Mouse (Mus musculus): ENCODE data around the gene Trpc4ap. TPM values are rescaled to one million over a fixed set of nuclear protein-coding genes. Genes with fewer than 3 reads are reported as not detected.
"Not testable (repeated sequence)": the region's sequence is repeated elsewhere in the genome, so short reads cannot be mapped to it uniquely, and the experiment has no call there.

Trpc4ap gene
- 40.1 and 50.0 TPM in 2 replicates for total RNA-seq (2012; rRNA removed)

GRCm38 (mm10) chr2:155691723-155692493, at the start of gene Trpc4ap:
Gene Trpc4ap, minus strand, starts transcription at chr2:155692384.
- no peak within 1 kb of the TSS for H3K27ac ChIP-seq (ENCODE audit: insufficient read depth, low read depth, low read length, poor library complexity, severe bottlenecking)
- in situ Hi-C loops (cut with MboI; ENCODE audit: low sequenced_read_pairs in 2 of 2, unreplicated experiment in 2 of 2) = no loop called here
- no peak for TF ChIP-seq MAFK (IDR thresholded peaks at IDR 0.05; ENCODE audit: insufficient read depth, low read depth, low read length)
- TF ChIP-seq ZNF384 (IDR thresholded peaks at IDR 0.05; ENCODE audit: low read depth, low read length) = no peak
- no peak for TF ChIP-seq ZC3H11A (IDR thresholded peaks at IDR 0.05; ENCODE audit: borderline replicate concordance, low read depth, low read length)
- TF ChIP-seq HCFC1 (IDR thresholded peaks at IDR 0.05; ENCODE audit: borderline replicate concordance, insufficient read depth, low read length) = peak; percentile 96
- TF ChIP-seq CHD2 (IDR thresholded peaks at IDR 0.05; ENCODE audit: low read depth, low read length) = no peak

GRCm38 (mm10) chr2:155737803-155738202, 45.6 kb upstream of the Trpc4ap start:
- no peak for TF ChIP-seq MAFK (IDR thresholded peaks at IDR 0.05; ENCODE audit: insufficient read depth, low read depth, low read length)
- TF ChIP-seq CHD2 (IDR thresholded peaks at IDR 0.05; ENCODE audit: low read depth, low read length) = no peak
- no peak for TF ChIP-seq HCFC1 (IDR thresholded peaks at IDR 0.05; ENCODE audit: borderline replicate concordance, insufficient read depth, low read length)
- TF ChIP-seq ZC3H11A (IDR thresholded peaks at IDR 0.05; ENCODE audit: borderline replicate concordance, low read depth, low read length) = no peak
- TF ChIP-seq ZNF384 (IDR thresholded peaks at IDR 0.05; ENCODE audit: low read depth, low read length) = no peak
- 0 out of 2 replicates have a peak overlapping the region, but pooled peaks have one; percentile 17 for H3K27ac ChIP-seq (ENCODE audit: insufficient read depth, low read depth, low read length, poor library complexity, severe bottlenecking)
- H3K4me3 ChIP-seq (ENCODE audit: insufficient read depth in 1 of 2, low read depth in 1 of 2, low read length in 2 of 2, poor library complexity in 1 of 2, severe bottlenecking in 1 of 2) = no peak overlapping the region
- H3K36me3 ChIP-seq (ENCODE audit: control insufficient read depth, insufficient read depth, low read length, poor library complexity, severe bottlenecking) = no peaks in the 10 kb centered on the region
- in situ Hi-C loops (cut with MboI; ENCODE audit: low sequenced_read_pairs in 2 of 2, unreplicated experiment in 2 of 2) = no loop called here
- H3K9me3 ChIP-seq (ENCODE audit: control insufficient read depth, insufficient read depth, low read depth, low read length) = no peaks in the 10 kb centered on the region
- DNase-seq (ENCODE audit: low read depth, low spot score) = peak; percentile 48
- H3K9ac ChIP-seq (ENCODE audit: insufficient read depth, low read depth, low read length, poor library complexity, severe bottlenecking) = no peak overlapping the region; the same call in 1 of the 2 replicates
- H3K4me1 ChIP-seq (ENCODE audit: control insufficient read depth in 2 of 2, insufficient read depth in 2 of 2, low read length in 2 of 2, poor library complexity in 1 of 2) = peaks cover 6 to 18% of the 10 kb centered on the region in 2 experiments; a peak in 3 of 4 replicates

More at GRCm38 (mm10) chr2:155691723-155692493, at the start of gene Trpc4ap:
- H3K4me1 ChIP-seq (ENCODE audit: control insufficient read depth in 2 of 2, insufficient read depth in 2 of 2, low read length in 2 of 2, poor library complexity in 1 of 2) = no peaks in the 10 kb centered on the region; a peak in 1 of 4 replicates
- no peaks in the 10 kb centered on the region for H3K36me3 ChIP-seq (ENCODE audit: control insufficient read depth, insufficient read depth, low read length, poor library complexity, severe bottlenecking)
- H3K4me3 ChIP-seq (ENCODE audit: insufficient read depth in 1 of 2, low read depth in 1 of 2, low read length in 2 of 2, poor library complexity in 1 of 2, severe bottlenecking in 1 of 2) = peak within 1 kb of the TSS; percentile 88 to 93
- peak within 1 kb of the TSS; percentile 93 for H3K9ac ChIP-seq (ENCODE audit: insufficient read depth, low read depth, low read length, poor library complexity, severe bottlenecking)
- no peaks in the 10 kb centered on the region for H3K9me3 ChIP-seq (ENCODE audit: control insufficient read depth, insufficient read depth, low read depth, low read length)
- DNase-seq (ENCODE audit: low read depth, low spot score) = peak; percentile 93

- TF ChIP-seq ZC3H11A (IDR thresholded peaks at IDR 0.05; ENCODE audit: borderline replicate concordance, low read depth, low read length) (no peak), HCFC1 (IDR thresholded peaks at IDR 0.05; ENCODE audit: borderline replicate concordance, insufficient read depth, low read length) (no peak), ZNF384 (IDR thresholded peaks at IDR 0.05; ENCODE audit: low read depth, low read length) (no peak), CHD2 (IDR thresholded peaks at IDR 0.05; ENCODE audit: low read depth, low read length) (no peak)
- no peaks in the 10 kb centered on the region for H3K36me3 ChIP-seq (ENCODE audit: control insufficient read depth, insufficient read depth, low read length, poor library complexity, severe bottlenecking)
- H3K9me3 ChIP-seq (ENCODE audit: control insufficient read depth, insufficient read depth, low read depth, low read length) = no peaks in the 10 kb centered on the region
- no peak for DNase-seq (ENCODE audit: low read depth, low spot score)
- H3K27ac ChIP-seq (ENCODE audit: insufficient read depth, low read depth, low read length, poor library complexity, severe bottlenecking) = no peak overlapping the region
- peaks cover 6 to 11% of the 10 kb centered on the region in 2 experiments; a peak in 3 of 4 replicates for H3K4me1 ChIP-seq (ENCODE audit: control insufficient read depth in 2 of 2, insufficient read depth in 2 of 2, low read length in 2 of 2, poor library complexity in 1 of 2)
- H3K9ac ChIP-seq (ENCODE audit: insufficient read depth, low read depth, low read length, poor library complexity, severe bottlenecking) = no peak overlapping the region
- in situ Hi-C loops (cut with MboI; ENCODE audit: low sequenced_read_pairs in 2 of 2, unreplicated experiment in 2 of 2) = no loop called here
- no peak overlapping the region for H3K4me3 ChIP-seq (ENCODE audit: insufficient read depth in 1 of 2, low read depth in 1 of 2, low read length in 2 of 2, poor library complexity in 1 of 2, severe bottlenecking in 1 of 2)
Measured at GRCm38 (mm10) chr2:155736936-155737335, 44.8 kb upstream of the Trpc4ap start.

GRCm38 (mm10) chr2:155735766-155736165, 43.6 kb upstream of the Trpc4ap start, which contains the start of gene Gm17581:
Gene Gm17581, minus strand, starts transcription at chr2:155735866.
- DNase-seq (ENCODE audit: low read depth, low spot score); H3K9me3 ChIP-seq (ENCODE audit: control insufficient read depth, insufficient read depth, low read depth, low read length); H3K9ac ChIP-seq (ENCODE audit: insufficient read depth, low read depth, low read length, poor library complexity, severe bottlenecking); H3K36me3 ChIP-seq (ENCODE audit: control insufficient read depth, insufficient read depth, low read length, poor library complexity, severe bottlenecking); in situ Hi-C loops (cut with MboI; ENCODE audit: low sequenced_read_pairs in 2 of 2, unreplicated experiment in 2 of 2); H3K4me3 ChIP-seq (ENCODE audit: insufficient read depth in 1 of 2, low read depth in 1 of 2, low read length in 2 of 2, poor library complexity in 1 of 2, severe bottlenecking in 1 of 2); H3K27ac ChIP-seq (ENCODE audit: insufficient read depth, low read depth, low read length, poor library complexity, severe bottlenecking): not testable (repeated sequence)
- H3K4me1 ChIP-seq (ENCODE audit: control insufficient read depth in 2 of 2, insufficient read depth in 2 of 2, low read length in 2 of 2, poor library complexity in 1 of 2) = peaks cover 4 to 11% of the 10 kb centered on the region in 2 experiments; a peak in 3 of 4 replicates
